Mouse (Mus musculus): ENCODE measurements at regions not wholly inside any gene's neighbourhood (a gene's known extent, or its start where the extent isn't known, plus 50 kb on each side); places are given as distances from the start of the nearest gene placed in this dataset.

- no peak for DNase-seq (ENCODE audit: low spot score in 2 of 2)
Observed at GRCm38 (mm10) chrX:99218213-99218612, 82.3 kb downstream of the Efnb1 start.

- peak; percentile 12 to 28 for DNase-seq (ENCODE audit: low spot score in 2 of 2)
Observed at GRCm38 (mm10) chrX:99216633-99217459, 80.9 kb downstream of the Efnb1 start.

GRCm38 (mm10) chrX:99215931-99216330 is 80.0 kb downstream of the Efnb1 start:
- no peak for DNase-seq (ENCODE audit: low spot score in 2 of 2)

- no peak for DNase-seq (ENCODE audit: low spot score in 2 of 2)
Observed at GRCm38 (mm10) chrX:99215111-99215510, 79.2 kb downstream of the Efnb1 start.

GRCm38 (mm10) chrX:99213565-99214153 is 77.7 kb downstream of the Efnb1 start:
- no peak for DNase-seq (ENCODE audit: low spot score in 2 of 2)

- no peak for DNase-seq (ENCODE audit: low spot score in 2 of 2)
Observed at GRCm38 (mm10) chrX:99204077-99204476, 68.1 kb downstream of the Efnb1 start.

- no peak for DNase-seq (ENCODE audit: low spot score in 2 of 2)
Observed at GRCm38 (mm10) chrX:99201081-99201480, 65.2 kb downstream of the Efnb1 start.

GRCm38 (mm10) chrX:99199669-99200068 is 63.7 kb downstream of the Efnb1 start:
- DNase-seq (ENCODE audit: low spot score in 2 of 2), result no peak

GRCm38 (mm10) chrX:99198961-99199631 is 63.2 kb downstream of the Efnb1 start:
- DNase-seq (ENCODE audit: low spot score in 2 of 2), result peak; percentile 22 to 38

Measured in left cerebral cortex, adult 18-20 months (tissue).